Mouse (Mus musculus) gastrocnemius, postnatal 36 days (tissue): ENCODE data around the gene Lsp1. TPM values are rescaled to one million over a fixed set of nuclear protein-coding genes. Genes with fewer than 3 reads are reported as not detected.

ENCODE experiments used
- DNase-seq, 2 experiments: peaks; one replicate each; pipeline ENCODE4 v3.0.0; 2022
- intact Hi-C: fragments of 180-260 bp; cut with DNase I; formaldehyde crosslinking; loops from one replicate; pipeline ENCODE4 v1.15.1; 2025
- total RNA-seq, 2 experiments: library from RNA; stranded (reverse); gene quantifications; 2 replicates each; pipeline ENCODE4 v1.2.3; 2021

Gene Lsp1
- total RNA-seq, 2 experiments from 2014 or later, result 37.2 to 75.3 TPM

DNA sequence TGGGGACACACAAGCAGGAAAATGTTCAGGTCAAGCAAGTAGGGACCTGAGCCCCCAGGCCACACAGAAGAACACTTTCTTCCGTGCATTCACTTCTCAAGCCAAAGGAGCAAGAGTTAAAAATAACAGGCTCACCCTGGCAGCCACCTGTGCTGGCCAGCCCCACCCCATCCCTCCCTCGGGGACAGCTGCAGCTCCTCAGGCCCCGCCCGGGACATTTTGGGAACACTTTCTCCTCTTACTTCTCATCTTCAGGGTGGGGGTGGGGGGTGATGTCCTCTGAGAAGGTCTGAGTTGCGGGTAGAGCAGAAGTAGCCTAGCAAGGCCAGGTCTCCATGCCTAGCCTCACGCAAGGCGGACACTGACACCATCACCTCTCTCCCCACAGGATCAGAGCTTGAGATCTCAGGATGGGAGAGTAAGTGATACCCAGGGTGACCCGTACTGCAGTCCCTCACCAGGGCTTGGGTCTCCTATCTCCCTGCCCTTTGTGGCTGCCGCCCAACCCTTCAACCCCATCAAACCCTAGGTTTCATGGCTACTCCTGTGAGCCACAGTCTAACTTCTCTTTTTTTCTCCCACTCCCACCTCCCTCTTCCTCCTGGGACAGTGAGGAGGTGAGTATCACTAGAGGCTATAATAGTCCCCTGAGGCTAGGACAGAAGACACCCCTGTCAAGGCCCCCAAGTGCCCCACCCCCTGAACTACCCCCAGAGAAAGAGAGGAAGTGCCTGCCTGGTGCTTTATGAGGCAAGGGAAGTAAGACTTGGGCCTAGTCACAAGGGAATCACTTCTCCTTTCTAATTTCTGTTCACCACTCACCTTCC lies 18.3 kb upstream of the Lsp1 start:
- DNase-seq, result peak in 1 of 2 experiments; percentile 26
- intact Hi-C loops, result loop anchor here (1.0 to 5.0 kb wide), 2 partner anchors 56 to 135 kb away; partner anchors contain the start of gene Tnnt3

DNA sequence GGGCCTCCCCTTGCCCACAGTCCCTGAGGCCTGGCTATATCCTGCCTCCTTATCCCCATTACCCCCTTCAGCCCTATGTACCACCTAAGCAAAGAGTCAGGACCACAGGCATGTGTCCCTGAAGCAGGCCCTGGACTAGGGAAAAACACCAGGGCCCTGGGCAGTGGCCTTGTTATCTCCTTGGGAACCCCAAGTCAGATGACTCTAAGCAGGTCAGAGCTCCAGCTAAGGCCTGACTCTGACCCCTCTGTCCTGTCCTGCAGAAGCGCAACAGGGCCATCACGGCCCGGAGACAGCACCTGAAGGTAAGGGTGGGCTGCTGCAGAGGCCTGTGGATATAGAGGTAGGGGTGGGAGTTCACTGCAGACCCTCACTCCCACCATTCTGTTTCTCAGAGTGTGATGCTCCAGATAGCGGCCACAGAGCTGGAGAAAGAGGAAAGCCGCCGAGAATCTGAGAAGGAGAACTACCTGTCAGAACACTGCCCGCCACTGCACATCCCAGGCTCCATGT lies 17.6 kb upstream of the Lsp1 start:
- peak in 1 of 2 experiments; percentile 32 for DNase-seq
- intact Hi-C loops, result loop anchor here (1.0 to 5.0 kb wide), 2 partner anchors 55 to 134 kb away; partner anchors contain the start of gene Tnnt3

DNA sequence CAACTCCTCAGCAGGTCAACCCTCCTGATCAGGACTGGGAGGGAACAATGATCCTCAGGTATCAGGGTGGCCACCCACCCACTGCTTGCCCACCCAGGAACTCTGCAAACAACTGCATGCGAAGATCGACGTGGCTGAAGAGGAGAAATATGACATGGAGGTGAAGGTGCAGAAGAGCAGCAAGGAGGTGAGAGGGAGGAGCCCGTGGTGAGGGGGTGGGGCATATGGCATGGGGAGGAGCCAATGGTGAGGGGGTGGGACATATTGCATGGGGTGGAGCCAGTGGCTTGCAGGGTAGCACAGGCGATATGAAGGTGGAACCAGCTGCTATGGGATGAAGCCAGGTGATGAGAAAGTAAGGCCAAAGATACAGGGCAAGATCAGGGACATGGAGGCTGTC lies 17.1 kb upstream of the Lsp1 start:
- peak in 1 of 2 experiments; percentile 24 for DNase-seq
- intact Hi-C loops, result loop anchor here (5.0 kb wide), 1 partner anchor 134 kb away; no protein-coding TSS in a partner anchor

DNA sequence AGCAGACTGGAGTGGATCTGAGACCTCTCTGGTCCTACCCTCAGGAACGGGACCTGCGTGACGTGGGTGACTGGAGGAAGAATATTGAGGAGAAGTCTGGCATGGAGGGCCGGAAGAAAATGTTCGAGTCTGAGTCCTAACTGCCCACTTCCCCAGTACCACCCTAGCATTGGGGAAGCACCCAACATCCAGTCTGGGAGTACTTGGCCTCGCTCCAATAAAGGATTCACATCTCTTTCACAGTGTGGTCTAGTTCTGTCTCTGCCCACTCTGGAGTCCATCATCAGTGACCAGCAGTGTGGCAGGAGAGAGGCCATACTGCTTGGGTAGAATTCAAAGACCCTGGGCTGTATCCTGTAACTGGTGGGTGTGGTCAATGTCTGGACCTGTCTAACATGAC lies 16.4 kb upstream of the Lsp1 start:
- intact Hi-C loops, result loop anchor here (5.0 kb wide), 1 partner anchor 133 kb away; no protein-coding TSS in a partner anchor
- DNase-seq, result no peak

DNA sequence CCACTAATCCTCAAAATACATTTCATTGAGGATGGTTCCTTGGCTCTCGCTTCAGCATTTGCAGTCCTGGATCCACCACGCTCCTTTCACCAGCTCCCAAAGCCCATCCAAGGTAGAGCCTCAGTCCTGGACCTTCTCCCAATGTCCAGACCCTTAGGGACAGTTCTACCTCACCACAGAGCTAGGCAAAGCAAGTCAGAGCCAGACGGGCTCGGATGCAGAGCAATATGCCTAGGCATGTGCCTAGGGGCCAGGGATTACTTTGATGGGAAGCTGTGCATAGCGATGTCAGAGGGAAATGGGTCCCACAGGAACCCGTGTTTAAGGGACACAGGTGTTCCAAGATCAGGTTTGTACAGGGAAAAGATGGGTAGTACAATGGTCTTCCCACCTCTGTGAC lies 15.3 kb upstream of the Lsp1 start:
- no peak for DNase-seq
- intact Hi-C loops, result no loop called here

DNA sequence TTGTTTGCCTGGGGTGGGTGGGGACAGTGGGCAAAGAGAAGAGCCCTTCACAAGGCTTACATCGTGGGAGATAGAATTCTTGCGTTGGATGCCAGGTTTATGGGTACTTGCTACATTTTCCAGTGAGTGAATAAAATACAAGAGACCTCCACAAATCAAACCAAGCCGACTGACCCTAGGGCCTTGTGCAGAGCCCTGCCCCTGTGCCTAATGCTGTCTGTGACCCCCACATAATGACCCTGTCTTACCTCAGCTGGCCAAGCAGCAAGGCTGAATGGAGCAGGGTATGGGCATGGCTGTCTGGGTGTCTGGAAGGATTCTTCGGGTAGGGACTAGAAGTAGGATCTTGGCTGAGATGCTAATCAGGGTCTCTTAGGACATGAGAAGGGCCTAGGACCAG lies 14.3 kb upstream of the Lsp1 start:
- intact Hi-C loops, result no loop called here
- peak in 1 of 2 experiments; percentile 29 for DNase-seq

DNA sequence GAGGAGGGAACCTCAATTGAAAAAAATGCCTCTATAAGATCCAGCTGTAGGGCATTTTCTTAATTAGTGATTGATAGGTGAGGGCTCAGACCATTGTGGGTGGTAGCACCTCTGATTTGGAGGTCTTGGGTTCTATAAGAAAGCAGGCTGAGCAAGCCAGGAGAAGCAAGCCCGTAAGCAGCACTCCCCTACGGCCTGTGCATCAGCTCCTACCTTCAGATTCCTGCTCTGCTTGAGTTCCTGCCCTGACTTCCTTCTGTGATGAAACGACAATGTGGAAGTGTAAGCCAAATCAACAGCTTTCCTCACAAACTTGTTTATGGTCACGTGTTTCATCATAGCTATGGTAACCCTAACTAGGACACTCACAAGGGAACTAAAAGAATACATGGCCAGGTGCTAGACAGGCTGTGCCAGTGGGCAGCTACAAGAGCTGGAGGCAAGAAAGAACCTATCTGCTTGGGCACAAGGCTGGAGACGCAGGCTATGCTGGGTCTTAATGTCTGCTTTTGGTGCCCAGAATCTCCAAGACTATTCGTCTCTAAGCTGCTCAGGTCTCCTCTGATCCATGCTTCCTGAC lies 11.5 kb upstream of the Lsp1 start:
- intact Hi-C loops, result no loop called here
- DNase-seq, result no peak

DNA sequence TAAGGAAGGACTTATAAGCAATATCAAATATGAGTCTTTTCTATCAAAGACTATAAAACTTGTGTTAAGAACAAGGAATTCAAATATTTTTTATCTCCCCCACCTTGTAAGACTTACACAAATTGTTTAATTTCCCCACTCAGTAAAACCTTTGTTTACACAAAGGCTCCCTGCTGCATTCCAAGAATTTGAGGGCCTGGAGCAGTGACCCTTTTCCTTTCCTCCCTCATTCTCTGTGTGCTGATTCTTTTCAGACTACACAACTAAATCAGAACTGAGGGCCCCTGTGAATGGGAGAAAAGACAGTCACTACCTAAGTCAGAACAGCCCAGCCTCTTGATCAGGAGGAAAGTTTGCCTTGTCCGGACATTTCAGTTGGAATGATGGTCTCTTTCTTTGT lies 5.9 kb upstream of the Lsp1 start:
- intact Hi-C loops, result no loop called here
- DNase-seq, result no peak

DNA sequence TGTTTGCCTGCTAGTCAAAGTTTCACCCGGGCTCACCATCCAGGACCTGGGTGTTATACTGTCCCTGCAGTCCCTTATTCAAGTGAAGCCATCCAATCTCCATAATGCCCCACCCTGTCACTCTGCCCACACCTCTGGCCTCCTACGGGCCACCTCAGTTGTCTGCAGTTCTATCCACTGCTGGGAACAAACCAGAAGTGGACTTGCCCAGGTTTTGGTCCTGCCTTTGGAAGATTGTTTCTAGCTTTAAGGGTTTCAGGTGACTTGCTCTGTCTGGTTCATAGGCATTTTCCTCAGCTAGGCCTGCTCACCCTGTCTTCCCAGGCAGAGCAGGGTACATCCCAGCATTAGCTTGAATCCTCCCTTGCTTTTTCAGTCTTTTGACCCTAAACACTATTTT lies 5.4 kb upstream of the Lsp1 start:
- DNase-seq, result no peak
- intact Hi-C loops, result no loop called here

DNA sequence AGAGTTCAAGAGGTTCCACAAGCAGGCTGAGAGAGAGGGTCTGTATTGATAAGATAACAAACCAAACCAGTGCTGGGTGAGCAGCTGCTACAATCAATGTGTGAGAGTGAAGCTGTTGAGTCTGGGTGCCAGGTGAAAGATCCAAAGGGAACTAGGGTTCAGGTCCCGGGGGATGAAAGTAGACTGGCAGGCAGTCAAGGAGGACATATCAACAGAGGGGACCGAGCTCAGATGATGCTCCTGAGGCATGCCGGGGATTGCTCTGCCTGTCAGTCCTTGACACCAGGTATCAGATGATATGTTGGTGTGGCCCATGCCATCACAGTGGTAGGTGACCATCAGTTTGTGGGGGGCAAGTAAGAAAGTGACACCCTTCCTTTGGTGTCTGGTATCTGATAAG lies 3.8 kb upstream of the Lsp1 start:
- peak in 1 of 2 experiments; percentile 16 for DNase-seq
- intact Hi-C loops, result no loop called here

DNA sequence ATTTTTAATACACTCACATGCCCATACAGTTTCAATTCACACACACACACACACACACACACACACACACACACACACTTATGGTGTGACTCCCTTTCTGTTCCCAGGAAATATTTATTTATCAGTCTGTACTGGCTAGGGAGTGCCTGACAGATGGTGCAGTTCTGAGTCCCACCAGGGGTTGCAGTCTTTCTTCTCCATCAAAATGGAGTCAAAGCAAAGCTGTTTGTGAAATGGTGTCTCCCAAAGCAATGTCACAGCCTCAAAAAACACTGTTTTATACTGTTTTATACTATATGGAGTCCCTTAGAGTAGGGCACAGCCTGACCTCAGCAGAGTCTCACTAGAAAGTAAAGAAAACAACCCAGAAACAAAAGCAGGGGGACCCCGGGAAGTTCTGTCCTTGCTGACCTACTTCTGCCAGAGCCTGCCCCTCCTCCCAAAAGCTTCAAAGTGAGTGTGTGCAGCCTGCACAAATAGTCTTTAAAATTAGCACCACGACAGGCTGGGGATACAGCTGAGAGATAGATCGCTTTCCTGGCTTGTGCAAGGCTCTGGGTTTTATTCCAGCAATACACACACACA lies 3.3 kb upstream of the Lsp1 start:
- intact Hi-C loops, result no loop called here
- peak in 1 of 2 experiments; percentile 25 for DNase-seq

DNA sequence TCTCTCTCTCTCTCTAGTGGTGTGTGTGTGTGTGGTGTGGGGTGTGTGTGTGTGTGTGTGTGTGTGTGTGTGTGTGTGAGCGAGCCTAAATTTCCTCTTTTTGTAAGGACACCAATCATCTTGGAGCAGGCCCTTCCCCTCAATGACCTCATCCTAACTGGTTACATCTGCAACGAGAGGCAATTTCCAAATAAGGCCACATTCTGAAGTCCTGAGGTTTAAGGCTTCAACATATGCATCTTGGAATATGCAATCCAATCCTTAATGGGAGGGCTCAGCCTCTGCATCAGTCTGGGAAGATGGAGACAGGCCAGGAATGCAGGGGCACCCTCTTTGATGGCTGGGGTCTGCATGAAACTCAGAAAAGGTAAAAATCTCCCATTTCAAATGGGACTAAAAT lies 2.6 kb upstream of the Lsp1 start:
- intact Hi-C loops, result no loop called here

DNA sequence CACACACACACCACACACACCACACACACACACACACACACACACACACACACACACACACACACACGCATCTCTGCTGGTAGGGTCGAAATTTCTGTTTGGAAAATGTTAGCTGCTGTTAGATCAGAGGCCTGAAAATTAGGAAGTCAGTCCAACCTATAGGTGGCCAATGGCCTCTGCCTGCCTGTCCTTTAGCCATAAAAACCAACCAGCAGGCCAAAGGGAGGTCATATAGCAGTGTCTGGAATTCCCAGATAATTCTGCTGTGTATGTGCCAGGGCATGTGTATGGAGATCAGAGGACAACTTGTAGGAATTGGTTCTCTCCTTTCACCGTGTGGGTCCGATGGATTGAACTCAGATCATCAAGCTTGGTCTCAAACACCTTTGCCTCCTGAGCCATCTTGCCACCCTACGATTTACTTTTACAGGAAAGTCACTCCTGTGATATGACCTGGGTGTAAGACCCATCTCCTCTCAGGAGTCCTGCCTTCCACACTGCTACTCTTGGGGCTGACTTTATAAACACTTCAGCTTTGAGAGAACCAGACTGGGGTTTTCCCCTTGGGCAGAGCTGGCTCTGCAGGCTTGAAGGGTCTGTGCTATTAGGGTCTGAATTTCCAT lies 1.8 kb upstream of the Lsp1 start:
- intact Hi-C loops, result no loop called here
- no peak for DNase-seq

More for the DNA sequence above, 2.6 kb upstream of the Lsp1 start:
- no peak for DNase-seq

DNA sequence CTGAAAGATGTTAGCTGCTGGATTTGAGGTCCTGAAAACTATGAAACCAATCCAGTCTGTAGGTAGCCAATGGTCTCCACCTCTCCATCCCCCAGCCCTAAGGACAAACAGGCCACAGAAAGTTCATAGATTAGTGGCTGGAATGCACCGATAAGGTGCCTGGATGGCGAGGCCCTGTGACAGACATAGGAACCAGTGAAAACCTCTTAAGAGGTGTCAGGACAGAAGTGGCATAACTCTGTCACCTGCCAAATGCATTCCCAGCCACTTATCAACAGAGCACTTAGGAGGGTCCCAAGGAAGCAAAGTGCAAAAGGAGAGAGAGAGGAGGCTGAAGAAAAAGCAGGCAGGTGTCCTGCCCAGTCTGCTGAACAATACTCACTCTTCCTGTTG lies 1.3 kb upstream of the Lsp1 start:
- no peak for DNase-seq
- intact Hi-C loops, result no loop called here

DNA sequence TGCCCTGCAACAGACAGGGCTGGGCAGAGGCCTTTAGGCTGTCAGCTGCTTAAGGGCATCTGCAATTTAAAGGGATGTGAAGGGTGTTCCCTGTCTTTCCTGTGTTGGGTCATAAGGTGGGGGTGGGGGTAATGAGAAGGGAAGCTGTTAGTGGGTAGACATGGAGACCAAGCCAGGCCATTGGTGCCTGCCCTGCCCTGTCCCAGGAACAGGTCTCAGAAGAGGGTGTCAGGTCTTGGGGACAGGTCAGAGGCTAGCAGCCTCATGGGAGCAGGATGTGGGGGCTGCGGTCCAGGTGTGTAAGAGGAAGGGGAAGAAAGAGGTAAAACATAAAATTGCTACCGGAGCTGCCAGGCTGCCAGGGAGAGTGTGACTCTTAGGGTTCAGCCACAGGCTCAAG lies 837 bp downstream of the Lsp1 start:
- intact Hi-C loops, result no loop called here
- DNase-seq, result peak in 1 of 2 experiments; percentile 18

DNA sequence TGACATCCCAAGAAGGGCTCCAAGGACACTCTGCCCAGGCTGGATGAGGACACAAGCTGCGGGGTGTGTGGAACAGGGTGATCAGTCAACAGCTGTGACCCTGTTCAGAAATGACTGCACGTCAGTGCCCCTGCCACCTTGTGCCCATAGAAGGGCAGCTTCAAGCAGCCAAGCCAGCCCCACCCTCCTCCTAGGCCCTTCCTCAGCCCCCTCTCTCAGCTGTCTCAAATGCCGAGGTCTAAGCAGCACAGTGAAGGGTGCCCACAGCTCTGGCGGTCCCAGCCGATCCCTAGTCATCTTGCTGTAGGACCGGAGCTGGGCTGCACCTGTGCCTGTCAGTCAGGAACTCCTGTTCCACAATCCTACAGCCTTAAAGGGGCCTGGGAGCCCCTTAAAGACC lies 1.6 kb downstream of the Lsp1 start:
- intact Hi-C loops, result no loop called here
- peak; percentile 62 to 65 for DNase-seq

DNA sequence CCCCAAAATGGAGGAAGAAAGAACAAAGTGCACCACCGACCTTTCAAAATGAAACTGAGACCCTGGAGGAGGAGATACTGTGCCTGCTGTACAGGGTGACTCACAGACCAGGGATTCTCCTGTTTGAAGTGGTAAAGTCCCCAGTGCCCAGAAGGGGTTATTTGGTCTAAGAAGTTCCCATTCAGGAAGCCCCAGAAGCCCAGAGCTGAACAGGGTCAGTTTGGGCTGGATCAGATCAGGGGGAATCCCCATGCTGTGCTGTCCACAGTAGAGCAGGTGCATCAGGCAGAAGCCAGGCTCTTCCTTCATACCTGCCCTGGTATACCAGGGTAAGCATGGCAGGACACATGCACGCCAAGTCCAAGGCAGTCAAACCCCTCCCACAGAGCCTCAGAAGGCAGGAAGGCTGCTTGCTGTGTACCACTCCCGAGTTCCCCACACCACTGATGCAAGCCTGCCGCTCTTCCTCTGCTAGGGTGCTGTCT lies 2.0 kb downstream of the Lsp1 start:
- DNase-seq, result peak in 1 of 2 experiments; percentile 29
- intact Hi-C loops, result no loop called here

DNA sequence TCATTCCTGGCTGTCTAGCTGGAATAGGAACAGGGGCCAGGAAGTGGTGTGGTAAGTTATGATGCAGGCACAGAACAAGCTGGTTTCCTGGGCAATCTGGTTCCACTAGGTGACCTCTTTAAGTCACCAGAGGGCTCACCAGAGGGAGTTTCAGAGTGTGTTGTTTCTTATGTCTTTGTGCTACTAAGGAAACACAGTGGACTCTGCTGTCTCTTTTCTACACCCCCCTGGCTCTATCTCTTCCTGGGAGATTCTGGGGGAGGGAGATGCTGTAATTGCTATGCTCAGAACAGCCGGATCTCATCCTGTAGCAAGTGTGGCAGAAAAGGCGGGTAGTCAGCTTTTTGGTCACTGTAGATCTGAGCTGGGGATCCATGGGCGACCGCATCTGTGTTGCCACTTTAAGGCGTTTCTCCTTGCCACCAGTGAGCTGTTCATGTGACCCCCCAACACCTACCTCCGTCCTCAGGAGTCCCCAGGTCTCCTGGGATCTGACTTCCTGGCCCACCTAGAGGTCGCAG lies 9.6 kb downstream of the Lsp1 start:
- intact Hi-C loops, result no loop called here
- DNase-seq, result no peak

DNA sequence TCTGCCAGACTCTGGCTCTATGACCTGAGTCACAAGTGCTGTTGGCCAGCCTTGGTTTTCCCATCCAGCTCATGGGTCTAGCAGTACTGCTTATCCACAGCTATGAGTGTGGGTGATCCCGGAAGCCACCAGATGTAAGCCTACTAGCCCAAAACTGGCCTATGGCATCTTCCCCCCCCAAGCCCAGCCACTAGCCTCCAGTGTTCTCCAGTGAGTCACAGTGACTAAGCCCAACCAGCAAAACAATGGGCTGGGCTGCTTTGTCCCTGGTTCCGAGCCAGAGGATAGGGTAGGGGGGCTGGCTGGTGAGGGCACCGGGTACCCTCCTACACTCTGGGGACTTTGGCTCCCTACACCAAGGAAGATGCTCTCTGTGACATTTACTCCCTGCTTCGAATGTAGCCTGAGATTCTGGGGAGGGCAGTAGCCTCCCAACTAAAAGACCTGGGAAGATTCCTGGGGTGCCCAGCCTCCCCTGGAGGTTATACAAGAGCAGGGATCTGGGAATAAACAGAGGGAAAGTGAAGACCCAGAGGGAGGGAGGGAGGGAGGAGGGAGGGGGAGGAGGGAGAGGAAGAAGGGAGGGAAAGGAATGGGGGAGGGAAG lies 10.3 kb downstream of the Lsp1 start:
- DNase-seq, result peak; percentile 67 to 71
- intact Hi-C loops, result no loop called here

DNA sequence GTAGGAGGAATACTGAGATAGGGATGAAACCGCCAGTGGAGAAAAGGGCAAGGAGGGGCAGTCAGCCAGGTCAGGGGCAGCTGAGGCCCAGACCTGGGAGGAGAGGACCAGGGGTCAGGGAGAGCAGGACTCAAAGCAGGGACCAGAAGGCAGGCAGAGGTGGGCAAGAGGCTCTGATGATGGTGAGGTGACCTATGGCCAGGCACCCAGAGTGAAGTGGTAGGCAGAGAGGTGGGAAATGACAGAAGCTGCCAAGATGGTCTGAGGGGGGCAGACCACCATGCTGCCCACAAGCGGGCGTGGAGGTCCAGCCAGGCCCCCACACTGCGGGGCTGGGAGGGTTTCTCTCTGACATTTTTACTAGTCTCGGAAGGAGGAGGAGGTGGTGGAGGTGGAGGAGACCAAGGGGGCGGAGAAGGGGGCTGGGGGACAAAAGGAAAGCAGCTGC lies 10.8 kb downstream of the Lsp1 start:
- peak in 1 of 2 experiments; percentile 33 for DNase-seq
- intact Hi-C loops, result no loop called here
